In genomic region chr3:79936213-79936612, GRCm38 (mm10) we compare ENCODE assay signal across 8 mouse cellular contexts. TPM values are rescaled to one million over a fixed set of nuclear protein-coding genes. Genes with fewer than 3 reads are reported as not detected.
DNase-seq lines count a peak whose midpoint lies in the region; ATAC-seq and TF ChIP-seq lines count a peak whose summit lies in the region.

No protein-coding gene starts in this region.

- no peaks in the 10 kb centered on the region; the same call in 1 of the 2 replicates for H3K36me3 ChIP-seq in limb, embryonic 10.5 days
- H3K36me3 ChIP-seq in thymus, adult 2 months (ENCODE audit: control insufficient read depth, insufficient read depth, low read length), result no peaks in the 10 kb centered on the region

- no peak for TF ChIP-seq CTCF in thymus, adult 2 months (IDR thresholded peaks at IDR 0.05; ENCODE audit: borderline replicate concordance, control insufficient read depth, extremely low read depth, insufficient read depth, low read length, poor library complexity)

- 30% methylated on average over 6 of the region's 6 CpGs for WGBS in limb, embryonic 10.5 days
- WGBS in thymus, adult 2 months, result 24% methylated on average over 6 of the region's 6 CpGs

- TF ChIP-seq POLR2A in thymus, adult 2 months (IDR thresholded peaks at IDR 0.05; ENCODE audit: control insufficient read depth, extremely low read depth, insufficient read depth, low read length, poor library complexity), result no peak

- H3K27me3 ChIP-seq in limb, embryonic 10.5 days (ENCODE audit: low read depth, poor library complexity, severe bottlenecking), result no peaks in the 10 kb centered on the region
- H3K27me3 ChIP-seq in thymus, adult 2 months (ENCODE audit: control insufficient read depth, insufficient read depth, low read length), result no peaks in the 10 kb centered on the region

- H3K9me3 ChIP-seq in limb, embryonic 10.5 days (replicated peaks), result no peaks in the 10 kb centered on the region

- peaks cover 23% of the 10 kb centered on the region for H3K4me1 ChIP-seq in limb, embryonic 10.5 days
- no peaks in the 10 kb centered on the region for H3K4me1 ChIP-seq in thymus, adult 2 months (replicated peaks; ENCODE audit: control insufficient read depth, insufficient read depth, low read length)

- ATAC-seq in granulocyte monocyte progenitor cell, adult 5-6 weeks (replicated peaks; ENCODE audit: poor library complexity, severe bottlenecking), result peak; percentile 98

- H3K27ac ChIP-seq in limb, embryonic 10.5 days, result peak overlapping the region; percentile 73
- H3K27ac ChIP-seq in thymus, adult 2 months (ENCODE audit: control insufficient read depth, insufficient read depth, low read length), result no peak overlapping the region

- DNase-seq in urinary bladder, postnatal 14 days (ENCODE audit: low spot score), result peak; percentile 57
- no peak for DNase-seq in urinary bladder, postnatal 10 days (ENCODE audit: low spot score)
- DNase-seq in limb, embryonic 10.5 days (ENCODE audit: low spot score), result peak; percentile 63
- peak; percentile 36 to 56 for DNase-seq in urinary bladder, postnatal 36 days (ENCODE audit: low spot score in 2 of 2)
- DNase-seq in spleen, postnatal 10 days (ENCODE audit: low spot score in 2 of 2), result no peak
- no peak for DNase-seq in thymus, adult 2 months
- no peak for DNase-seq in thymus, postnatal 0 days (ENCODE audit: low spot score)

- H3K4me3 ChIP-seq in limb, embryonic 10.5 days, result no peak overlapping the region
- no peak overlapping the region for H3K4me3 ChIP-seq in thymus, adult 2 months (ENCODE audit: control insufficient read depth, insufficient read depth, low read length)

RNA-seq across cellular contexts. Expression of gene Fam198b, which starts 51.9 kb away (rescaled TPM):
- 0.13 and 0.24 TPM in 2 replicates for total RNA-seq in granulocyte monocyte progenitor cell, adult 5-6 weeks (2014; fragmentation: Nextera tagmentation)
- 0.04 and 0.05 TPM in 2 replicates for total RNA-seq in granulocyte monocyte progenitor cell, adult 5-6 weeks (2017)
- 7.7 and 8.5 TPM in 2 replicates for polyA plus RNA-seq in limb, embryonic 10.5 days (2016; fragmentation: Nextera tagmentation; extraction: Ambion mirVana)
- polyA plus RNA-seq in thymus, adult 2 months (2012; rRNA removed), result 1.3 and 1.5 TPM in 2 replicates
- polyA plus RNA-seq in thymus, postnatal 0 days (2015; fragmentation: Nextera tagmentation; extraction: Ambion mirVana), result 2.4 and 3.2 TPM in 2 replicates

Comparison
In these comparisons a context has a peak if more than half of its experiments do, and no peak if none do; other contexts are left out.
1. DNase-seq: peak in urinary bladder, postnatal 14 days (single experiment), limb, embryonic 10.5 days (single experiment) and urinary bladder, postnatal 36 days (2 of 2); none in urinary bladder, postnatal 10 days (single experiment), spleen, postnatal 10 days (0 of 2), thymus, adult 2 months (single experiment) and thymus, postnatal 0 days (single experiment).